Mouse (Mus musculus) heart, postnatal 0 days (tissue): ENCODE measurements around the gene Zcchc14.

Source experiments
- CTCF ChIP-seq: IDR thresholded peaks from 2 replicates; pipeline ENCODE4 v1.5.1; 2016; ENCODE audit warnings: antibody characterized with exemption, control low read depth, low read depth
- EP300 ChIP-seq: IDR thresholded peaks from 2 replicates; pipeline ENCODE4 v1.6.1; 2016; ENCODE audit warnings: antibody characterized with exemption, low read depth

- TF ChIP-seq EP300 (no peak), CTCF (no peak)
These were observed 77.0 kb downstream of the Zcchc14 start for GRCm38 (mm10) chr8:121575661-121576060.
